ENCODE assay signal across 16 mouse cellular contexts in the genomic region with DNA sequence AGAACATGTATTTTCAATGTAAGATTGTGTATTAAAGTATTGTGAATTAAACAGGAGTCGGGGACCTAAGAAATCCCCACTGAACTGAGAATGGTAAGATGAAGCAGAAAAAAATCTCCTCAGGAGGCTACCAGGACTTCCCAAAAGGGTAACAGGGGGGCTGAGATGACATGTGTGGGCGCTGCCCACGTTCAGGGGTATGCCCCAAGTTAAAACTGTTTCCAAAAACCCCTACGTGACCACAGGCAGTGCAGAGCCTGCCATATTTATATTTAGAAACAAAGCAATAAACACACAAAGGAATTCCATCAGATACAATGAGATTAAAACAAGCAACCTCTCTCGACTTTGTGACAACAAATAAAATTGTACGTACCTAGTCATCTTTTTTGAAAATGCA.
"Had no signal": no experiment of that assay in that cellular context is flagged by ENCODE, and none has a peak within 500 bp of the region (broad histone marks: within the 10 kb centered on the region; RNA-seq: fewer than 3 reads in every experiment).

No protein-coding gene starts in this region.

- H3K4me3 ChIP-seq: lung, embryonic 15.5 days; megakaryocyte, embryonic 14.5 days; midbrain, embryonic 13.5 days; midbrain, embryonic 15.5 days; neural tube, embryonic 12.5 days had no signal

- H3K27me3 ChIP-seq: lung, embryonic 15.5 days; midbrain, embryonic 13.5 days; midbrain, embryonic 15.5 days; neural tube, embryonic 12.5 days had no signal

- H3K36me3 ChIP-seq: lung, embryonic 15.5 days; midbrain, embryonic 13.5 days; midbrain, embryonic 15.5 days; neural tube, embryonic 12.5 days had no signal

- ATAC-seq: liver, postnatal 0 days; lung, postnatal 0 days; midbrain, embryonic 13.5 days; midbrain, embryonic 15.5 days had no signal

- H3K27ac ChIP-seq: lung, embryonic 15.5 days; macrophage; midbrain, embryonic 13.5 days; midbrain, embryonic 15.5 days; neural tube, embryonic 12.5 days had no signal

- H3K9ac ChIP-seq: liver, postnatal 0 days; lung, embryonic 15.5 days; midbrain, embryonic 13.5 days; midbrain, embryonic 15.5 days; neural tube, embryonic 12.5 days had no signal

- H3K9me3 ChIP-seq: lung, embryonic 15.5 days; megakaryocyte, embryonic 14.5 days; midbrain, embryonic 13.5 days; midbrain, embryonic 15.5 days; neural tube, embryonic 12.5 days had no signal

- H3K4me2 ChIP-seq: lung, embryonic 15.5 days; midbrain, embryonic 11.5 days; midbrain, embryonic 13.5 days; midbrain, embryonic 15.5 days; neural tube, embryonic 12.5 days had no signal

- H3K4me1 ChIP-seq: lung, embryonic 15.5 days; midbrain, embryonic 15.5 days; neural tube, embryonic 12.5 days had no signal

- DNase-seq: liver, postnatal 0 days; lung, adult 2 months; lung, postnatal 14 days; lung, postnatal 36 days; right cerebral cortex, postnatal 14 days; thymus, adult 18-20 months; thymus, postnatal 14 days; thymus, postnatal 36 days had no signal
